Mouse (Mus musculus) ES-Bruce4 (cell line): ENCODE measurements at regions not wholly inside any gene's neighbourhood (a gene's known extent, or its start where the extent isn't known, plus 50 kb on each side); places are given as distances from the start of the nearest gene placed in this dataset.

Source experiments
- H3K27ac ChIP-seq: 2 replicates; pipeline ENCODE4 v1.5.1; 2012; ENCODE audit warnings: low read length, inconsistent platforms; ENCODE audit not compliant: insufficient read depth
- H3K27me3 ChIP-seq: 2 replicates; pipeline ENCODE4 v1.6.1; 2012; ENCODE audit warnings: mild to moderate bottlenecking, low read length, inconsistent platforms; ENCODE audit not compliant: control insufficient read depth, poor library complexity, insufficient read depth, severe bottlenecking
- H3K36me3 ChIP-seq: 2 replicates; pipeline ENCODE4 v1.6.1; 2012; ENCODE audit warnings: inconsistent platforms, mild to moderate bottlenecking, low read length, moderate library complexity; ENCODE audit not compliant: control insufficient read depth, poor library complexity, insufficient read depth, severe bottlenecking
- H3K4me1 ChIP-seq: one replicate; pipeline ENCODE4 v1.8.1; 2011; ENCODE audit warnings: low read length; ENCODE audit not compliant: control insufficient read depth, insufficient read depth
- H3K4me3 ChIP-seq: 2 replicates; pipeline ENCODE4 v1.5.1; 2011; ENCODE audit warnings: low read depth, mild to moderate bottlenecking, low read length
- H3K9ac ChIP-seq: 2 replicates; pipeline ENCODE4 v1.6.1; 2012; ENCODE audit warnings: low read depth, mild to moderate bottlenecking, inconsistent platforms; ENCODE audit not compliant: poor library complexity, severe bottlenecking
- H3K9me3 ChIP-seq: replicated peaks from 2 replicates; pipeline ENCODE4 v1.6.1; 2012; ENCODE audit warnings: mild to moderate bottlenecking, low read length, inconsistent platforms; ENCODE audit not compliant: control insufficient read depth, poor library complexity, insufficient read depth, severe bottlenecking
- CTCF ChIP-seq: IDR thresholded peaks from one replicate; pipeline ENCODE4 v1.8.1; 2011; ENCODE audit warnings: low read depth, low read length
- EP300 ChIP-seq: IDR thresholded peaks from 2 replicates; pipeline ENCODE4 v1.6.1; 2011; ENCODE audit warnings: low read depth, low read length; ENCODE audit not compliant: insufficient read depth
- POLR2A ChIP-seq: IDR thresholded peaks from one replicate; pipeline ENCODE4 v1.8.1; 2011; ENCODE audit warnings: low read length; ENCODE audit not compliant: insufficient read depth

DNA sequence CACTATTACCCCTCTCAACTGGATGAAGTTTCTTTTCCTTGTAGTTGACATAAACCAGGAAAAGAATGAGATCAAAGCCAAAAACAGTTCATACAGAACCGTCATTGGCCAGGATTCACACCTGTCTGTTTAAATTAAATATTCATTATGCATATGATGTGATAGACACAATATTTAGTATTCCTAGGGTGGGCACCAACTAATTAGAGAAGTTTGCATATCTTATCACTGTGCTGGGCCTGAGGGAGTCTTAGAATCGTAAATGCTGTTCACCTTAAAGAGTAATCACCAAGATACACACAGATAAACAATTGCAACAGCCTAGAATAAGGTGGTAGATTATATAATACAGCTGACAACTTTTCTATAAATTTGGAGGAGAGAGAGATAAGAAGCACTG, 147.7 kb downstream of the Nhlrc3 start:
- H3K36me3 ChIP-seq: no peaks in the 10 kb centered on the region
- no peaks in the 10 kb centered on the region for H3K27me3 ChIP-seq
- H3K4me1 ChIP-seq: no peaks in the 10 kb centered on the region
- H3K4me3 ChIP-seq: no peak overlapping the region
- no peak overlapping the region for H3K9ac ChIP-seq
- no peak for TF ChIP-seq CTCF
- no peak for TF ChIP-seq POLR2A
- TF ChIP-seq EP300: no peak
- H3K27ac ChIP-seq: no peak overlapping the region
- no peaks in the 10 kb centered on the region; the same call in 1 of the 2 replicates for H3K9me3 ChIP-seq
